Mouse (Mus musculus): ENCODE results near the gene Riok1. TPM values are rescaled to one million over a fixed set of nuclear protein-coding genes. Genes with fewer than 3 reads are reported as not detected.

Riok1 gene
- polyA plus RNA-seq, 1 experiment from 2014 or later = 28.1 TPM

GRCm38 (mm10) chr13:38104501-38104900 lies 67.7 kb downstream of the Riok1 start:
- no peaks in the 10 kb centered on the region for H3K4me1 ChIP-seq (ENCODE audit: control insufficient read depth in 2 of 2, insufficient read depth in 2 of 2, low read length in 2 of 2)
- WGBS = 90% methylated on average over 10 of the region's 10 CpGs
- no peak overlapping the region for H3K4me3 ChIP-seq (ENCODE audit: control insufficient read depth in 1 of 2, insufficient read depth in 1 of 2, low read depth in 1 of 2, low read length in 2 of 2)
- no peak overlapping the region for H3K9ac ChIP-seq (ENCODE audit: low read length)
- ATAC-seq (ENCODE audit: insufficient number of reproducible peaks, insufficient read depth, low FRiP score, low read depth) = no peak
- H3K9me3 ChIP-seq (ENCODE audit: control insufficient read depth, low read length) = no peaks in the 10 kb centered on the region
- no peaks in the 10 kb centered on the region for H3K36me3 ChIP-seq (ENCODE audit: control insufficient read depth, insufficient read depth, low read length)
- no peak overlapping the region for H3K4me2 ChIP-seq (ENCODE audit: low read length)
- no peak overlapping the region for H3K27ac ChIP-seq (replicated peaks in 1 of 2; ENCODE audit: control insufficient read depth in 1 of 2, insufficient read depth in 1 of 2, low read depth in 2 of 2, low read length in 2 of 2)
- no peaks in the 10 kb centered on the region for H3K27me3 ChIP-seq (ENCODE audit: control insufficient read depth, insufficient read depth, low read length)

- no peak overlapping the region for H3K9ac ChIP-seq (ENCODE audit: low read length)
- H3K4me2 ChIP-seq (ENCODE audit: low read length) = no peak overlapping the region
- H3K4me3 ChIP-seq (ENCODE audit: control insufficient read depth in 1 of 2, insufficient read depth in 1 of 2, low read depth in 1 of 2, low read length in 2 of 2) = no peak overlapping the region
- no peaks in the 10 kb centered on the region for H3K4me1 ChIP-seq (ENCODE audit: control insufficient read depth in 2 of 2, insufficient read depth in 2 of 2, low read length in 2 of 2)
- no peak overlapping the region for H3K27ac ChIP-seq (replicated peaks in 1 of 2; ENCODE audit: control insufficient read depth in 1 of 2, insufficient read depth in 1 of 2, low read depth in 2 of 2, low read length in 2 of 2)
- H3K27me3 ChIP-seq (ENCODE audit: control insufficient read depth, insufficient read depth, low read length) = no peaks in the 10 kb centered on the region
- no peaks in the 10 kb centered on the region for H3K36me3 ChIP-seq (ENCODE audit: control insufficient read depth, insufficient read depth, low read length)
- no peak for ATAC-seq (ENCODE audit: insufficient number of reproducible peaks, insufficient read depth, low FRiP score, low read depth)
- 89% methylated on average over 9 of the region's 9 CpGs for WGBS
- no peaks in the 10 kb centered on the region for H3K9me3 ChIP-seq (ENCODE audit: control insufficient read depth, low read length)
These were observed 72.3 kb downstream of the Riok1 start for GRCm38 (mm10) chr13:38109081-38109480.

Small RNA genes lying within 50 kb of the gene (microRNA-seq; reads per million reads assigned to microRNA genes)
- not detected for gene Gm27387

Other genes with a start within 250 kb of the Riok1 start
- 82.9 and 90.1 TPM in 2 replicates for gene Ssr1, start 42.8 kb upstream of the Riok1 start, polyA plus RNA-seq (2014; fragmentation: Nextera tagmentation; extraction: Ambion mirVana)
- 1.1 and 1.8 TPM in 2 replicates for gene Cage1, start 74 bp downstream of the Riok1 start, polyA plus RNA-seq (2014; fragmentation: Nextera tagmentation; extraction: Ambion mirVana)
- gene Dsp, start 114.3 kb downstream of the Riok1 start, polyA plus RNA-seq (2014; fragmentation: Nextera tagmentation; extraction: Ambion mirVana) = 69.5 and 71.1 TPM in 2 replicates
- gene Snrnp48, start 167.9 kb downstream of the Riok1 start, polyA plus RNA-seq (2014; fragmentation: Nextera tagmentation; extraction: Ambion mirVana) = 24.8 and 27.6 TPM in 2 replicates

Measured in heart, embryonic 14.5 days (tissue).